11 mouse cellular contexts compared by ENCODE assay signal in genomic region chr2:4391091-4391490, GRCm38 (mm10).
DNase-seq lines count a peak whose midpoint lies in the region; ATAC-seq lines count a peak whose summit lies in the region.
"Had no signal": no experiment of that assay in that cellular context is flagged by ENCODE, and none has a peak within 500 bp of the region (broad histone marks: within the 10 kb centered on the region; RNA-seq: fewer than 3 reads in every experiment).

No protein-coding gene starts in this region.

- H3K27ac ChIP-seq in heart, embryonic 15.5 days: peak overlapping the region; percentile 46
- H3K27ac ChIP-seq in lung, embryonic 16.5 days (ENCODE audit: low read length): peak overlapping the region; percentile 48
- H3K27ac ChIP-seq in heart, embryonic 16.5 days (ENCODE audit: low read length): peak overlapping the region; percentile 63
- H3K27ac ChIP-seq: midbrain, embryonic 15.5 days had no signal

- no peaks in the 10 kb centered on the region for H3K27me3 ChIP-seq in heart, embryonic 15.5 days
- no peaks in the 10 kb centered on the region for H3K27me3 ChIP-seq in lung, embryonic 16.5 days (ENCODE audit: control insufficient read depth, insufficient read depth, low read depth, low read length)
- H3K27me3 ChIP-seq in heart, embryonic 16.5 days (ENCODE audit: control insufficient read depth, insufficient read depth, low read length): no peaks in the 10 kb centered on the region
- H3K27me3 ChIP-seq: hindbrain, embryonic 13.5 days; midbrain, embryonic 15.5 days had no signal

- no peak overlapping the region for H3K4me3 ChIP-seq in heart, embryonic 15.5 days
- H3K4me3 ChIP-seq in lung, embryonic 16.5 days (ENCODE audit: low read length): no peak overlapping the region
- no peak overlapping the region for H3K4me3 ChIP-seq in heart, embryonic 16.5 days (ENCODE audit: low read length)
- H3K4me3 ChIP-seq: hindbrain, embryonic 13.5 days; midbrain, embryonic 15.5 days had no signal

- H3K36me3 ChIP-seq in heart, embryonic 15.5 days: no peaks in the 10 kb centered on the region
- H3K36me3 ChIP-seq in lung, embryonic 16.5 days (ENCODE audit: control insufficient read depth, insufficient read depth, low read length): no peaks in the 10 kb centered on the region
- H3K36me3 ChIP-seq in heart, embryonic 16.5 days (ENCODE audit: control insufficient read depth, insufficient read depth): no peaks in the 10 kb centered on the region
- H3K36me3 ChIP-seq: hindbrain, embryonic 13.5 days; midbrain, embryonic 15.5 days had no signal

- H3K9me3 ChIP-seq in heart, embryonic 15.5 days (replicated peaks): no peaks in the 10 kb centered on the region
- no peaks in the 10 kb centered on the region for H3K9me3 ChIP-seq in lung, embryonic 16.5 days (ENCODE audit: control insufficient read depth, low read length)
- no peaks in the 10 kb centered on the region; the same call in 1 of the 2 replicates for H3K9me3 ChIP-seq in heart, embryonic 16.5 days (replicated peaks; ENCODE audit: control insufficient read depth, low read length)
- H3K9me3 ChIP-seq: hindbrain, embryonic 13.5 days; midbrain, embryonic 15.5 days had no signal

- intact Hi-C loops in heart, postnatal 10 days (cut with DNase I): no loop called here

- no peak for DNase-seq in heart, postnatal 10 days
- no peak for DNase-seq in lung, postnatal 25 days (ENCODE audit: low spot score)
- DNase-seq in spleen, postnatal 14 days (ENCODE audit: low spot score in 2 of 2): no peak
- no peak for DNase-seq in Muller cell, postnatal 12 days (ENCODE audit: inconsistent ontology term)
- DNase-seq: adrenal gland, postnatal 25 days; left cerebral cortex, postnatal 4 days had no signal

- no peak overlapping the region for H3K4me2 ChIP-seq in heart, embryonic 15.5 days
- H3K4me2 ChIP-seq in lung, embryonic 16.5 days (ENCODE audit: low read depth, low read length): no peak overlapping the region
- no peak overlapping the region for H3K4me2 ChIP-seq in heart, embryonic 16.5 days (ENCODE audit: low read depth, low read length)
- H3K4me2 ChIP-seq: hindbrain, embryonic 13.5 days; midbrain, embryonic 15.5 days had no signal

- 78% methylated on average over 4 of the region's 4 CpGs for WGBS in heart, embryonic 15.5 days
- WGBS in lung, embryonic 16.5 days: 74% methylated on average over 4 of the region's 4 CpGs
- 69% methylated on average over 4 of the region's 4 CpGs for WGBS in heart, embryonic 16.5 days

- ATAC-seq in heart, embryonic 15.5 days (replicated peaks; ENCODE audit: insufficient number of reproducible peaks, insufficient read depth, low FRiP score, low read depth): no peak
- no peak for ATAC-seq in lung, embryonic 16.5 days (ENCODE audit: low read depth)
- no peak for ATAC-seq in heart, embryonic 16.5 days (replicated peaks; ENCODE audit: extremely low read depth, insufficient read depth, low FRiP score)
- ATAC-seq: midbrain, embryonic 15.5 days had no signal

- H3K9ac ChIP-seq in heart, embryonic 15.5 days: no peak overlapping the region
- H3K9ac ChIP-seq in lung, embryonic 16.5 days (ENCODE audit: low read length): peak overlapping the region; percentile 52; the same call in 1 of the 2 replicates
- no peak overlapping the region for H3K9ac ChIP-seq in heart, embryonic 16.5 days (ENCODE audit: low read length)
- H3K9ac ChIP-seq: hindbrain, embryonic 13.5 days; midbrain, embryonic 15.5 days had no signal

- H3K4me1 ChIP-seq in heart, embryonic 15.5 days (replicated peaks): peaks cover 7% of the 10 kb centered on the region
- peaks cover 15% of the 10 kb centered on the region for H3K4me1 ChIP-seq in lung, embryonic 16.5 days (replicated peaks; ENCODE audit: control insufficient read depth, insufficient read depth, low read length)
- peaks cover 13% of the 10 kb centered on the region for H3K4me1 ChIP-seq in heart, embryonic 16.5 days (ENCODE audit: control insufficient read depth, insufficient read depth, low read length)
